Mouse (Mus musculus): ENCODE data around the gene Gss.

DNA sequence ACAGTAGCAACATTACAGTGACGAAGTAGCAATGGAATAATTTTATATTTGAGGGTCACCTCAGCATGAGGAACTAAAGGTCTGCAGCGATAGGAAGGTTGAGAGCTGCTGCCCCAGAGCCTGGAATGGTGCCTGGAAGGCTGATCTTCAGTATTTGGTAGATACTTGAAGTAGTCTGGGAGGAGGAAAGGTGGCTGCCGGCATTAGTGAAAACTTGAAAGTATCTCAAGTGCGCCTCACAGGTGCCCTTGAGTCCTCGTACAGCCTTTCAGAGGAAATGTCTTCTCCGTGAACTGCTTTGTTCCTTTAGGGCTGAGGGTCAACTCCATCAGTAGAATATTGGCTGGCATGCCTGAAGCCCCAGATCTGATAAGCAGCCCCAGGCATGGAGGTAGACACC is 2.9 kb upstream of the Gss start:
- no peak for TF ChIP-seq POLR2A (IDR thresholded peaks at IDR 0.05; ENCODE audit: control insufficient read depth, extremely low read depth, insufficient read depth, low read length, poor library complexity)
- TF ChIP-seq CTCF (IDR thresholded peaks at IDR 0.05; ENCODE audit: borderline replicate concordance, control insufficient read depth, extremely low read depth, insufficient read depth, low read length, poor library complexity): no peak
